Mouse (Mus musculus) ES-E14 (cell line): ENCODE data around the gene Sprn. TPM values are rescaled to one million over a fixed set of nuclear protein-coding genes. Genes with fewer than 3 reads are reported as not detected.

Experiments
- DNase-seq: peaks from one replicate; pipeline ENCODE4 v3.0.0-alpha.2; 2013; ENCODE audit warnings: low read depth, low spot score
- H3K27ac ChIP-seq: 2 replicates; pipeline ENCODE4 v1.5.1; 2012; ENCODE audit warnings: low read depth, mild to moderate bottlenecking, low read length, moderate library complexity, mixed read lengths; ENCODE audit not compliant: poor library complexity, insufficient read depth, severe bottlenecking
- H3K36me3 ChIP-seq: 2 replicates; pipeline ENCODE4 v1.6.1; 2012; ENCODE audit warnings: mild to moderate bottlenecking, low read length, moderate library complexity, mixed read lengths; ENCODE audit not compliant: control insufficient read depth, poor library complexity, insufficient read depth, severe bottlenecking
- H3K4me1 ChIP-seq, 2 experiments: fragments of 150-350 bp in 1 of 2; sonication (generic) in 1 of 2; 2 replicates each; pipeline ENCODE4 v1.6.1; 2012; ENCODE audit warnings: low read length in 2 of 2, mild to moderate bottlenecking in 1 of 2, mixed read lengths in 1 of 2; ENCODE audit not compliant: control insufficient read depth in 2 of 2, insufficient read depth in 2 of 2, poor library complexity in 1 of 2
- H3K4me3 ChIP-seq, 2 experiments: fragments of 150-350 bp in 1 of 2; sonication (generic) in 1 of 2; 2 replicates each; pipeline ENCODE4 v1.5.1; 2012; ENCODE audit warnings: low read length in 2 of 2, low read depth in 1 of 2, mild to moderate bottlenecking in 1 of 2, mixed read lengths in 1 of 2; ENCODE audit not compliant: insufficient read depth in 1 of 2, poor library complexity in 1 of 2, severe bottlenecking in 1 of 2
- H3K9ac ChIP-seq: 2 replicates; pipeline ENCODE4 v1.6.1; 2012; ENCODE audit warnings: low read depth, mild to moderate bottlenecking, low read length, mixed read lengths; ENCODE audit not compliant: poor library complexity, insufficient read depth, severe bottlenecking
- H3K9me3 ChIP-seq: fragments of 150-350 bp; sonication (generic); 2 replicates; pipeline ENCODE4 v1.6.1; 2012; ENCODE audit warnings: low read depth, mild to moderate bottlenecking, low read length; ENCODE audit not compliant: control insufficient read depth, insufficient read depth
- CHD2 ChIP-seq: IDR thresholded peaks from 2 replicates; pipeline ENCODE4 v1.6.1; 2014; ENCODE audit warnings: mild to moderate bottlenecking, low read depth, low read length, inconsistent platforms
- HCFC1 ChIP-seq: IDR thresholded peaks from 2 replicates; pipeline ENCODE4 v1.6.1; 2012; ENCODE audit warnings: low read length, inconsistent platforms, borderline replicate concordance; ENCODE audit not compliant: insufficient read depth
- MAFK ChIP-seq: IDR thresholded peaks from 2 replicates; pipeline ENCODE4 v1.6.1; 2014; ENCODE audit warnings: mild to moderate bottlenecking, low read depth, low read length, inconsistent platforms; ENCODE audit not compliant: insufficient read depth
- ZC3H11A ChIP-seq: IDR thresholded peaks from 2 replicates; pipeline ENCODE4 v1.6.1; 2012; ENCODE audit warnings: low read depth, mild to moderate bottlenecking, inconsistent platforms, low read length, borderline replicate concordance
- ZNF384 ChIP-seq: IDR thresholded peaks from 2 replicates; pipeline ENCODE4 v1.6.1; 2012; ENCODE audit warnings: low read depth, low read length, inconsistent platforms
- in situ Hi-C, 2 experiments: fragments of 600-800 bp; cut with MboI; formaldehyde crosslinking; loops; one replicate each; pipeline ENCODE4 v1.15.1; 2025; ENCODE audit warnings: low sequenced_read_pairs in 2 of 2, inconsistent platforms in 1 of 2; ENCODE audit not compliant: unreplicated experiment in 2 of 2
- total RNA-seq: library from RNA; depleted of rRNA; stranded (reverse); fragments of 300-350 nt; gene quantifications from 2 replicates; pipeline ENCODE4 v1.2.3, GENCODE M21; 2012

Gene Sprn
- total RNA-seq, 1 experiment: 0.27 TPM

DNA sequence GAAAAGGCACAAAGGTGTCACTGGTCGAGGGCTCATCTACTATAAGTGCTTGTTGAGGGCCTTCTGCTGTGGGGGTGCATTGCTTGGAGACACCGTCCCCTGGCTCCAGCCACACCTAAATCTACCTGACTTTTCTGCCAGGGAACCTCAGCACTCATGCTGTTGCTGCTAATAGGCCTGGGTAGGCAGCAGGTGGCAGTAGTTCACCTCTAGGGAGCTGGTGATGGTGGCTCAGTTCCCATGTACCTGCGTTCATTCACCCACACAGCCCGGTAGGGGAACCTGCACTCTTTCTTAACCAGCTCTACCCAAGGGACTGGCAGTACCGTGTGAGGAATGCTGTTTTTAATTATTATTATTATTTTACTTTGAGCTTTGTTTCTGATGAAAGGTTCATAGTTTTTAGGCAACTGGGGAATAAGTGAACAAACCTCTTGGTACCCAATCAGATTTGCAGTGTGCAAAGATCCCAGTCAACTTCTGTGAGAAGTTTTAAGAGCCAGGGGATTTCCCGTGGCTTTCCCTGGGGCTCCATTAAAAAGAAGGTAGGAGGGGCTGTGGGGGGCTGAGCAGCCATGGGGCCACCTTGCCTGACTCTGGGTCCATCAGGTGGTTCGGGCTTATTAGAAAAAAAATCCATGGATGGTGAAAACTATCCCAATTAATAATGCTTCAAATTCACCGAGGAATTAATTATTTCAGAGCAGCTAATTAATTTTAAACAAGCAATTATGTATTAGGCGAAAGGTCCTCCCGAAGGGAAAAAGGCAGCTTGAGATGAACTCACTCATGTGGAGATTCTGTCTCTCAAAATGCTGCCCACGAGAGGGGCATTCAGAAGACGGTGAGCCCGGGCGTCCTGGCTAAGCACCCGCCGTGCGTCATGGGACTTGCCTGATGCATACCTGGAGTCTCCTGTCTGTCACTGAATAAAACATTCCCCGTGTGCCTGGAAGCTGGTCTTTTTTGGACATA, 32.3 kb upstream of the Sprn start:
- Histone ChIP-seq H3K9ac (no peak overlapping the region), H3K4me3 (no peak overlapping the region), H3K4me1 (no peaks in the 10 kb centered on the region), H3K36me3 (no peaks in the 10 kb centered on the region), H3K9me3 (no peaks in the 10 kb centered on the region), H3K27ac (no peak overlapping the region)
- in situ Hi-C loops: no loop called here
- peak; percentile 16 for DNase-seq
- TF ChIP-seq ZC3H11A (peak; percentile 84), ZNF384 (no peak)

DNA sequence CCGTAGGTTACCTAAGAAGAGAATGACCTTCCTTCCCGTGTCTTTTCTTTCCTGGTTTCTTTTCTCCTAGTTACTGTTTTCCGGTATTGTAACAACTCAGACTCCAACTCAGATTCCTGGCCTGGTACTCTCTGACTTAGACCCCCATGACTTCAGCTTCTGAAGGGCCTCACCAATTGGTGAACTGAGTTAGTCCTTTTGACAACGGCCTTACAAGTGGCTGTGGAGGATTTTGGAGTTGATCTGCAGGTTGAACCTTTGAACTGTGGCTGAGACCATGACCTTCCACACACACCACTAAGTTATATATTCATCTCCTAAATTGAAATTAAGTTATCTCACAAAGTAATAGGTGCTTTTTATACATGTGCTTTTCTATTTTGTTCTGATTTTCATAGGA, 29.5 kb upstream of the Sprn start:
- no peak overlapping the region for H3K27ac ChIP-seq
- DNase-seq: no peak
- no peaks in the 10 kb centered on the region for H3K4me1 ChIP-seq
- no peak overlapping the region for H3K4me3 ChIP-seq
- TF ChIP-seq MAFK (no peak), CHD2 (no peak), ZC3H11A (no peak), HCFC1 (no peak), ZNF384 (no peak)
- H3K36me3 ChIP-seq: no peaks in the 10 kb centered on the region
- H3K9me3 ChIP-seq: no peaks in the 10 kb centered on the region
- H3K9ac ChIP-seq: no peak overlapping the region
- in situ Hi-C loops: no loop called here

DNA sequence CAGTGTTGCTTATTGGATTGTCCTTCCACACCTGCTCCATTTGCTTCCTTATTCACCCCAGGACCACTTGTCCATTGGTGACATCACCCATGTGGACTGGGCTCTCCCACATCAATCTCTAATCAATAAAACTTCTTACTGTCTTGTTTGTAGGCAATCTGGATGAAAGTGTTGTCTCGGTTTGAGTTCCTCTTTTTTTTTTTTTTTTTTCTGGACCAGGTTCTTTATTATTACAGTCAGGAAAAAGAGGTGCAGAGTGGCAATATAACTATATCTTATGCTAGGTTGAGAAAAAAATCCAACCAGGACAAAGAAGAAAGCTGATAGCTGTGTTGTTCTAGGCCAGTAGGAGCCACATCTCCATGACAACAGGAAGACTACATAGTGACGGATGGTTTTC, 26.0 kb upstream of the Sprn start:
- no peak overlapping the region for H3K4me3 ChIP-seq
- H3K4me1 ChIP-seq: no peaks in the 10 kb centered on the region
- H3K9ac ChIP-seq: no peak overlapping the region
- no peaks in the 10 kb centered on the region for H3K9me3 ChIP-seq
- in situ Hi-C loops: no loop called here
- no peaks in the 10 kb centered on the region for H3K36me3 ChIP-seq
- no peak for DNase-seq
- H3K27ac ChIP-seq: no peak overlapping the region
- no peak for TF ChIP-seq HCFC1
- no peak for TF ChIP-seq ZC3H11A
- no peak for TF ChIP-seq ZNF384
- TF ChIP-seq CHD2: no peak
- no peak for TF ChIP-seq MAFK

DNA sequence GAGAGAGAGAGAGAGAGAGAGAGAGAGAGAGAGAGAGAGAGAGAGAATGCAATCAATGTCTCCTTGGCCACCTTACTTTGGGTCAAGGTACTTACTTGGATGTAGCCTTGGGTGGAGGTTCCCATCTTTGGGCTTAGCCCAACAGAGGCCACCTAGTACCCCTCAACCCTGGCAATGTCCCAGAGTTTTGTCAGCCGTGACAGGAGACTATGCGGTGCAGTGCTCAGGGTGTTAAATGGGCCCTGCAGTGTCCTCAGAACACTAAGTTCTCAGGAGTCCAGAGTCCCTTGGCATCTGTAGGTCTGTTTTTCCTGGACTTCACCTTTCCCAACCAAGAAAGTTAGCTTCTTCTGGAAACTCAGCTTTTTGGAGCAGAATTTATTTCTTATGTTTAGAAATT, 24.5 kb upstream of the Sprn start:
- no peak overlapping the region for H3K4me3 ChIP-seq
- in situ Hi-C loops: no loop called here

More for the DNA sequence above, 24.5 kb upstream of the Sprn start:
- Histone ChIP-seq H3K36me3 (no peaks in the 10 kb centered on the region), H3K4me1 (no peaks in the 10 kb centered on the region), H3K9ac (no peak overlapping the region), H3K27ac (no peak overlapping the region), H3K9me3 (no peaks in the 10 kb centered on the region)
- TF ChIP-seq MAFK (no peak), ZC3H11A (no peak), HCFC1 (no peak), ZNF384 (no peak), CHD2 (no peak)
- no peak for DNase-seq
